Comparison of ENCODE assay signal across 8 mouse cellular contexts in genomic region chr12:108792546-108793452, GRCm38 (mm10). TPM values are rescaled to one million over a fixed set of nuclear protein-coding genes. Genes with fewer than 3 reads are reported as not detected.
A peak's percentile ranks its signal among the peaks of the same experiment; 100 is the strongest.
DNase-seq lines count a peak whose midpoint lies in the region; ATAC-seq and TF ChIP-seq lines count a peak whose summit lies in the region.

TSS of gene Yy1 (plus strand) at chr12:108792973.

- H3K27ac ChIP-seq in forebrain, embryonic 16.5 days (ENCODE audit: low read length) = peak within 1 kb of the TSS; percentile 98
- H3K27ac ChIP-seq in layer of hippocampus, adult 2 months = peak within 1 kb of the TSS; percentile 97
- peak within 1 kb of the TSS; percentile 98 for H3K27ac ChIP-seq in lung, embryonic 14.5 days (ENCODE audit: low read depth)
- peak within 1 kb of the TSS; percentile 86 for H3K27ac ChIP-seq in olfactory bulb, adult 2 months (ENCODE audit: insufficient read depth, low read depth, low read length)
- peak within 1 kb of the TSS; percentile 88 for H3K27ac ChIP-seq in thymus, adult 2 months (ENCODE audit: control insufficient read depth, insufficient read depth, low read length)

- DNase-seq in G1E (ENCODE audit: low spot score) = peak; percentile 100
- peak; percentile 97 to 99 for DNase-seq in cerebellum, adult 18-20 months
- DNase-seq in heart, postnatal 36 days = peak; percentile 96 to 99
- DNase-seq in layer of hippocampus, adult 2 months (ENCODE audit: low spot score in 2 of 2) = peak; percentile 97 to 98
- peak; percentile 99 for DNase-seq in lung, embryonic 14.5 days
- peak; percentile 99 for DNase-seq in thymus, adult 2 months

- H3K4me1 ChIP-seq in G1E (ENCODE audit: insufficient read depth, low read depth, low read length) = peaks cover 54% of the 10 kb centered on the region
- peaks cover 30% of the 10 kb centered on the region for H3K4me1 ChIP-seq in forebrain, embryonic 16.5 days (replicated peaks; ENCODE audit: control insufficient read depth, insufficient read depth, low read length)
- H3K4me1 ChIP-seq in lung, embryonic 14.5 days (ENCODE audit: insufficient read depth) = peaks cover 12% of the 10 kb centered on the region; the same call in 1 of the 2 replicates
- H3K4me1 ChIP-seq in olfactory bulb, adult 2 months (ENCODE audit: control insufficient read depth, insufficient read depth, low read length) = no peaks in the 10 kb centered on the region
- H3K4me1 ChIP-seq in thymus, adult 2 months (replicated peaks; ENCODE audit: control insufficient read depth, insufficient read depth, low read length) = 0 out of 2 replicates have a peak, but pooled peaks cover 2% of the 10 kb centered on the region

- H3K9me3 ChIP-seq in G1E (replicated peaks) = no peaks in the 10 kb centered on the region; the same call in 1 of the 2 replicates
- no peaks in the 10 kb centered on the region for H3K9me3 ChIP-seq in forebrain, embryonic 16.5 days (ENCODE audit: control insufficient read depth, low read length)
- no peaks in the 10 kb centered on the region for H3K9me3 ChIP-seq in lung, embryonic 14.5 days (ENCODE audit: low read depth, low read length)

- intact Hi-C loops in heart, postnatal 36 days (cut with DNase I) = loop anchor here (5.0 to 10.0 kb wide), 3 partner anchors 35 to 608 kb away; partner anchors contain the start of genes Wars and Wdr25

- H3K36me3 ChIP-seq in G1E (replicated peaks) = peaks cover 45% of the 10 kb centered on the region
- no peaks in the 10 kb centered on the region for H3K36me3 ChIP-seq in forebrain, embryonic 16.5 days (ENCODE audit: control insufficient read depth, insufficient read depth)
- H3K36me3 ChIP-seq in lung, embryonic 14.5 days (ENCODE audit: insufficient read depth) = no peaks in the 10 kb centered on the region
- no peaks in the 10 kb centered on the region for H3K36me3 ChIP-seq in thymus, adult 2 months (ENCODE audit: control insufficient read depth, insufficient read depth, low read length)

- under 1% methylated on average over 82 of the region's 127 CpGs for WGBS in forebrain, embryonic 16.5 days
- WGBS in lung, embryonic 14.5 days = under 1% methylated on average over 81 of the region's 127 CpGs
- WGBS in olfactory bulb, adult 2 months = under 1% methylated on average over 114 of the region's 127 CpGs
- under 1% methylated on average over 96 of the region's 127 CpGs for WGBS in thymus, adult 2 months

- H3K9ac ChIP-seq in forebrain, embryonic 16.5 days (replicated peaks; ENCODE audit: low read depth, low read length) = peak within 1 kb of the TSS; percentile 92
- H3K9ac ChIP-seq in lung, embryonic 14.5 days = peak within 1 kb of the TSS; percentile 92

- ATAC-seq in G1E (ENCODE audit: extremely low read depth, insufficient number of reproducible peaks, low FRiP score, poor library complexity, severe bottlenecking) = peak; percentile 74
- ATAC-seq in forebrain, embryonic 16.5 days = peak; percentile 95
- ATAC-seq in lung, embryonic 14.5 days (ENCODE audit: insufficient read depth) = peak; percentile 91

- H3K27me3 ChIP-seq in G1E (ENCODE audit: insufficient read depth, low read length) = no peaks in the 10 kb centered on the region
- no peaks in the 10 kb centered on the region for H3K27me3 ChIP-seq in forebrain, embryonic 16.5 days (replicated peaks; ENCODE audit: control insufficient read depth, insufficient read depth, low read length)
- no peaks in the 10 kb centered on the region for H3K27me3 ChIP-seq in lung, embryonic 14.5 days (ENCODE audit: insufficient read depth, low read length)
- H3K27me3 ChIP-seq in thymus, adult 2 months (ENCODE audit: control insufficient read depth, insufficient read depth, low read length) = no peaks in the 10 kb centered on the region

- peak within 1 kb of the TSS; percentile 100 for H3K4me3 ChIP-seq in G1E (ENCODE audit: low read depth, low read length)
- H3K4me3 ChIP-seq in forebrain, embryonic 16.5 days (replicated peaks; ENCODE audit: low read length) = peak within 1 kb of the TSS; percentile 98
- peak within 1 kb of the TSS; percentile 93 for H3K4me3 ChIP-seq in layer of hippocampus, adult 2 months
- peak within 1 kb of the TSS; percentile 99 for H3K4me3 ChIP-seq in lung, embryonic 14.5 days (ENCODE audit: low read depth, low read length)
- peak within 1 kb of the TSS; percentile 97 for H3K4me3 ChIP-seq in olfactory bulb, adult 2 months (ENCODE audit: insufficient read depth, low read depth, low read length)
- H3K4me3 ChIP-seq in thymus, adult 2 months (ENCODE audit: control insufficient read depth, insufficient read depth, low read length) = peak within 1 kb of the TSS; percentile 91

- H3K4me2 ChIP-seq in forebrain, embryonic 16.5 days (ENCODE audit: low read length) = peak within 1 kb of the TSS; percentile 65
- H3K4me2 ChIP-seq in lung, embryonic 14.5 days = peak within 1 kb of the TSS; percentile 60

- no peak for TF ChIP-seq CTCF in G1E (IDR thresholded peaks at IDR 0.05; ENCODE audit: low read depth, low read length)
- TF ChIP-seq CTCF in layer of hippocampus, adult 2 months (conservative IDR thresholded peaks at IDR 0.05) = no peak
- no peak for TF ChIP-seq CTCF in lung, embryonic 14.5 days (IDR thresholded peaks at IDR 0.05; ENCODE audit: low read depth)
- TF ChIP-seq CTCF in olfactory bulb, adult 2 months (IDR thresholded peaks at IDR 0.05; ENCODE audit: insufficient read depth, low read depth, low read length) = no peak
- TF ChIP-seq CTCF in thymus, adult 2 months (IDR thresholded peaks at IDR 0.05; ENCODE audit: borderline replicate concordance, control insufficient read depth, extremely low read depth, insufficient read depth, low read length, poor library complexity) = peak; percentile 67

- peak; percentile 59 for TF ChIP-seq POLR2A in olfactory bulb, adult 2 months (IDR thresholded peaks at IDR 0.05; ENCODE audit: insufficient read depth, low read depth, low read length)
- TF ChIP-seq POLR2A in thymus, adult 2 months (IDR thresholded peaks at IDR 0.05; ENCODE audit: control insufficient read depth, extremely low read depth, insufficient read depth, low read length, poor library complexity) = peak; percentile 94

RNA-seq across cellular contexts. Expression of gene Yy1, which starts in this region (rescaled TPM):
- 169 and 193 TPM in 2 replicates for total RNA-seq in G1E (2014; fragmentation: Nextera tagmentation)
- 58.4 and 60.8 TPM in 2 replicates for total RNA-seq in G1E (2017)
- 59.3 and 79.8 TPM in 2 replicates for polyA plus RNA-seq in G1E (2012)
- polyA plus RNA-seq in forebrain, embryonic 16.5 days (2015; fragmentation: Nextera tagmentation; extraction: Ambion mirVana) = 14.0 and 15.3 TPM in 2 replicates
- total RNA-seq in heart, postnatal 36 days (2021) = 10 to 100 TPM; 38.3 to 42.7 TPM
- 10 to 100 TPM; 45.0 to 53.7 TPM for total RNA-seq in layer of hippocampus, adult 2 months (2021)
- polyA plus RNA-seq in lung, embryonic 14.5 days (2014; fragmentation: Nextera tagmentation; extraction: Ambion mirVana) = 24.3 and 26.3 TPM in 2 replicates
- polyA plus RNA-seq in olfactory bulb, adult 2 months (2012; ENCODE audit: insufficient read depth, insufficient read length, low replicate concordance, missing spikeins) = 177 TPM in 1 of 2 replicates, not detected in the other
- 37.8 and 48.3 TPM in 2 replicates for polyA plus RNA-seq in thymus, adult 2 months (2012; rRNA removed)

Comparison
In these comparisons a context has a peak if more than half of its experiments do, and no peak if none do; other contexts are left out.
1. Peak in every context shown above with its lines: DNase-seq, ATAC-seq, H3K4me3 ChIP-seq and H3K27ac ChIP-seq.